Mouse (Mus musculus): ENCODE data around the gene Kctd5. TPM values are rescaled to one million over a fixed set of nuclear protein-coding genes. Genes with fewer than 3 reads are reported as not detected.

Gene Kctd5
- polyA plus RNA-seq, 1 experiment: 71.1 TPM

- TF ChIP-seq POLR2A (IDR thresholded peaks at IDR 0.05; ENCODE audit: borderline replicate concordance, extremely low read depth, insufficient read depth, insufficient read length, poor library complexity, severe bottlenecking) (no peak), CTCF (IDR thresholded peaks at IDR 0.05; ENCODE audit: borderline replicate concordance, extremely low read depth, insufficient read depth, insufficient read length) (no peak)
- no peak for DNase-seq (ENCODE audit: low read depth)
These were observed 66.4 kb downstream of the Kctd5 start for GRCm38 (mm10) chr17:24006930-24007329.

- no peak for DNase-seq (ENCODE audit: low read depth)
- no peak for TF ChIP-seq CTCF (IDR thresholded peaks at IDR 0.05; ENCODE audit: borderline replicate concordance, extremely low read depth, insufficient read depth, insufficient read length)
- TF ChIP-seq POLR2A (IDR thresholded peaks at IDR 0.05; ENCODE audit: borderline replicate concordance, extremely low read depth, insufficient read depth, insufficient read length, poor library complexity, severe bottlenecking): no peak
These were observed 68.2 kb downstream of the Kctd5 start for GRCm38 (mm10) chr17:24005049-24005448.

- DNase-seq (ENCODE audit: low read depth): no peak
- TF ChIP-seq CTCF (IDR thresholded peaks at IDR 0.05; ENCODE audit: borderline replicate concordance, extremely low read depth, insufficient read depth, insufficient read length) (no peak), POLR2A (IDR thresholded peaks at IDR 0.05; ENCODE audit: borderline replicate concordance, extremely low read depth, insufficient read depth, insufficient read length, poor library complexity, severe bottlenecking) (no peak)
These were observed 69.1 kb downstream of the Kctd5 start for GRCm38 (mm10) chr17:24004071-24004665.

GRCm38 (mm10) chr17:24000404-24000803 is 72.9 kb downstream of the Kctd5 start:
- no peak for DNase-seq (ENCODE audit: low read depth)
- TF ChIP-seq POLR2A (IDR thresholded peaks at IDR 0.05; ENCODE audit: borderline replicate concordance, extremely low read depth, insufficient read depth, insufficient read length, poor library complexity, severe bottlenecking) (no peak), CTCF (IDR thresholded peaks at IDR 0.05; ENCODE audit: borderline replicate concordance, extremely low read depth, insufficient read depth, insufficient read length) (no peak)

- TF ChIP-seq CTCF (IDR thresholded peaks at IDR 0.05; ENCODE audit: borderline replicate concordance, extremely low read depth, insufficient read depth, insufficient read length) (no peak), POLR2A (IDR thresholded peaks at IDR 0.05; ENCODE audit: borderline replicate concordance, extremely low read depth, insufficient read depth, insufficient read length, poor library complexity, severe bottlenecking) (no peak)
- no peak for DNase-seq (ENCODE audit: low read depth)
These were observed 74.9 kb downstream of the Kctd5 start for GRCm38 (mm10) chr17:23998383-23998782.

GRCm38 (mm10) chr17:23997901-23998300 is 75.4 kb downstream of the Kctd5 start, which contains the start of gene Prss22:
TSS of gene Prss22 (minus strand) at chr17:23998100.
- DNase-seq (ENCODE audit: low read depth): no peak
- TF ChIP-seq POLR2A (IDR thresholded peaks at IDR 0.05; ENCODE audit: borderline replicate concordance, extremely low read depth, insufficient read depth, insufficient read length, poor library complexity, severe bottlenecking) (no peak), CTCF (IDR thresholded peaks at IDR 0.05; ENCODE audit: borderline replicate concordance, extremely low read depth, insufficient read depth, insufficient read length) (no peak)

Other genes starting within 250 kb of the Kctd5 start
- 824 and 1,130 TPM in 2 replicates for gene Elob, start 244.3 kb downstream of the Kctd5 start, polyA plus RNA-seq (2012; rRNA removed)
- 0.38 and 0.54 TPM in 2 replicates for gene Prss33, start 237.4 kb downstream of the Kctd5 start, polyA plus RNA-seq (2012; rRNA removed)
- gene Prss32, start 229.6 kb downstream of the Kctd5 start, polyA plus RNA-seq (2012; rRNA removed): 0.04 and 0.24 TPM in 2 replicates
- gene Prss41, start 229.3 kb downstream of the Kctd5 start, polyA plus RNA-seq (2012; rRNA removed): 1.3 and 2.1 TPM in 2 replicates
- gene Prss21, start 205.4 kb downstream of the Kctd5 start, polyA plus RNA-seq (2012; rRNA removed): not detected in 2 replicates
- not detected in 2 replicates for gene Dcpp1, start 192.6 kb downstream of the Kctd5 start, polyA plus RNA-seq (2012; rRNA removed)
- gene Dcpp2, start 192.6 kb downstream of the Kctd5 start, polyA plus RNA-seq (2012; rRNA removed): not detected in 2 replicates
- gene Dcpp3, start 156.0 kb downstream of the Kctd5 start, polyA plus RNA-seq (2012; rRNA removed): not detected in 2 replicates
- not detected in 2 replicates for gene Sbp, start 131.8 kb downstream of the Kctd5 start, polyA plus RNA-seq (2012; rRNA removed)
- not detected in 2 replicates for gene Sbpl, start 118.2 kb downstream of the Kctd5 start, polyA plus RNA-seq (2012; rRNA removed)
- 0.05 and 0.15 TPM in 2 replicates for gene Prss30, start 92.9 kb downstream of the Kctd5 start, polyA plus RNA-seq (2012; rRNA removed)
- 0.11 TPM in 1 of 2 replicates, not detected in the other for gene Prss22, start 75.4 kb downstream of the Kctd5 start, polyA plus RNA-seq (2012; rRNA removed)
- gene Prss27, start 35.3 kb downstream of the Kctd5 start, polyA plus RNA-seq (2012; rRNA removed): 0.10 TPM in 1 of 2 replicates, not detected in the other
- 28.2 and 37.3 TPM in 2 replicates for gene Pdpk1, start 77.4 kb upstream of the Kctd5 start, polyA plus RNA-seq (2012; rRNA removed)
- gene Amdhd2, start 90.3 kb upstream of the Kctd5 start, polyA plus RNA-seq (2012; rRNA removed): 37.2 and 40.7 TPM in 2 replicates
- 1,361 and 1,487 TPM in 2 replicates for gene Atp6v0c, start 96.2 kb upstream of the Kctd5 start, polyA plus RNA-seq (2012; rRNA removed)
- 74.3 and 84.7 TPM in 2 replicates for gene Tbc1d24, start 132.1 kb upstream of the Kctd5 start, polyA plus RNA-seq (2012; rRNA removed)
- 8.0 and 10.2 TPM in 2 replicates for gene Ntn3, start 136.0 kb upstream of the Kctd5 start, polyA plus RNA-seq (2012; rRNA removed)
- 25.3 and 35.7 TPM in 2 replicates for gene Tedc2, start 147.4 kb upstream of the Kctd5 start, polyA plus RNA-seq (2012; rRNA removed)
- 16.2 and 21.6 TPM in 2 replicates for gene Ccnf, start 178.0 kb upstream of the Kctd5 start, polyA plus RNA-seq (2012; rRNA removed)